Mouse (Mus musculus) left cerebral cortex, postnatal 36 days (tissue): ENCODE data around the gene Gm17617. TPM values are rescaled to one million over a fixed set of nuclear protein-coding genes. Genes with fewer than 3 reads are reported as not detected.
A peak's percentile ranks its signal among the peaks of the same experiment; 100 is the strongest.
"Not testable (repeated sequence)": the region's sequence is repeated elsewhere in the genome, so short reads cannot be mapped to it uniquely, and the experiment has no call there.

Experiments
- DNase-seq, 2 experiments: peaks; one replicate each; pipeline ENCODE4 v3.0.0; 2021 to 2022; ENCODE audit warnings: low spot score in 2 of 2, mixed read lengths in 1 of 2
- intact Hi-C: fragments of 180-260 bp; cut with DNase I; formaldehyde crosslinking; loops from one replicate; pipeline ENCODE4 v1.15.1; 2025
- total RNA-seq, 2 experiments: library from RNA; stranded (reverse); gene quantifications; 2 replicates each; pipeline ENCODE4 v1.2.3; 2021

The Gm17617 gene
- total RNA-seq, 2 experiments from 2014 or later: not detected

DNA sequence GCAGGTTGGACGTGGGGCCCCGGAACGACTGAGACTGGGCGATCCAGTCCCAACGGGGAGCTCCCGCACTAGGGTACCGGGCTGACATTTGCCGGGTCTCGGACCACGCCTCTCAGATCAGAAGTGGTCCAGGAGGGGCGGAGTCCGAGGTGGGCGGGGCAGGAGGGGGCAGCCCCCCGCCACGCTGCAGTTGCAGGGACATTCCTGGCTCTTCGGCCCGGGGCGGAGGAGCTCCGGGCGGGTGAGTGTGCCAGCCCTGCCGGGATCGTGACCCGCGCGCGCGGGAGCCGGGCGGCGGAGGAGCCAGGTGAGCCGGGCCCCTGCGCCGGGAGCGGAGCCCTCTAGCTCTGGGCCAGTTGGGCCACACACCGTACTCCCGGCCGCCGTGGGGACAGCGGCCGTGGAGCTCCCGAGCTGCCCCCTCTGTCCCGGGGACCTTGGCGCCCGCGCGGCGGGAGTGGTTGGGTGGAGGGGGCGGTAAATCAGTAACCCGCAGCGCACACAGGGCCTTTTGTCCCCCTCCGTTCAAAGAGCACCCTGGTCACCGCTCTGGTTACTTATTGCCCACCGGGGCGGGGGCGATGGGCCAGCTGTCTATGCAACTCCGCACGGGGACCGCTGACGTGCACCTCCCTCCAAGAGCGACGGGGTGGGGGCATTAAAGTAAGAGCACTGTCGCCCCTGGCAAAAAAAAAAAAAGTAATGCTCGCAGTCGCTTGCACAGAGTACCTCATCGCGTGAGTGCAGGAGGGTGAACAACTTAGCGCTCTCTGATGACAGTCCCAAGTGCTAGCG is 19.5 kb upstream of the Gm17617 start, which contains the start of gene Fgfr4:
Fgfr4 (plus strand) TSS at position 20 of the 795 bp plus-strand sequence.
- no peak for DNase-seq
- intact Hi-C loops: no loop called here

- DNase-seq: no peak
- intact Hi-C loops: no loop called here
These were observed 6.9 kb upstream of the Gm17617 start for GRCm38 (mm10) chr13:55140271-55140670.

GRCm38 (mm10) chr13:55135382-55135781 is 2.0 kb upstream of the Gm17617 start:
- intact Hi-C loops: no loop called here
- no peak for DNase-seq

GRCm38 (mm10) chr13:55124903-55125302 is 8.4 kb downstream of the Gm17617 start:
- DNase-seq: no peak
- intact Hi-C loops: no loop called here

DNA sequence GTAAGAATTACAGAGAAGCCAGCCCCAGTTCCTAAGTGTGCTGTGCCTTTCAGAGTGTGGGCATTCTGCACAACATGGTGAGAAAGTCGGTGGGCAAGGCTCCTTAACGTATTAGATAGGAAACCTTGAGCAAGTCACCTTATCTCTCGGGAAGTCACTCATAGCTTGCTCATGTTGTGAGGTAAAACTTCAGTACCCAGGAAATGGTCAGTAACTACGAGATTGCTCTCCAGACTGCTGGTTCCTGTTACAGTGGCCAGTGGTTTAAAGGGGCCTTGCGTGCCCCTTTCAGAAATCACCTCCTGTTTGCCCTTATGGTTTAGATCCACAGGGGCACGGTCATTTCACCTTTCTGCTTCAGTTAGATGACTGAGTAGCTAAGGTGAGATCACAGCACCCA is 19.0 kb downstream of the Gm17617 start:
- intact Hi-C loops: no loop called here

DNA sequence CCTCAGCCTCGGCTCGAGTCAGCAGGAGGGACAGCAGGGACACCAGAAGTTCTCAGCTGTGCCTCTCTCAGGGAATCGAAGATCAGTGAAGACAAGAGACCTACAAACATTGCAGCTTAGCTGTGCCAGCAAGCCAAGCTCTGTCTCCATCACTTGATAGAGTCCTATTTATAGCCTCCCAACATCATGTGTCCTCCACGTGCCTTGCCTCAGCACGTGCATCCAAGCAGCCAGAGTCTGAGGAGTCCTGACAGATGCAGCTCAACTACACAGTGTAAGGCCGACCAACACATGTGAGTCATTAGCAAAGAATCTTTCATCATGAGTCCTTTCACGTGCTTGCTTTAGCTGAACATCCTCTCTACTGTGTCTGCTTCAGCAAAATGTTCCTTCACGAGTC is 25.7 kb downstream of the Gm17617 start:
- intact Hi-C loops: loop anchor here (5.0 kb wide), 1 partner anchor 65 kb away; no protein-coding TSS in a partner anchor

More for the DNA sequence above, 19.0 kb downstream of the Gm17617 start:
- DNase-seq: no peak

GRCm38 (mm10) chr13:55107116-55107515 is 26.2 kb downstream of the Gm17617 start:
- intact Hi-C loops: loop anchor here (5.0 kb wide), 1 partner anchor 65 kb away; no protein-coding TSS in a partner anchor
- no peak for DNase-seq

More for the DNA sequence above, 25.7 kb downstream of the Gm17617 start:
- DNase-seq: peak in 1 of 2 experiments; percentile 43

DNA sequence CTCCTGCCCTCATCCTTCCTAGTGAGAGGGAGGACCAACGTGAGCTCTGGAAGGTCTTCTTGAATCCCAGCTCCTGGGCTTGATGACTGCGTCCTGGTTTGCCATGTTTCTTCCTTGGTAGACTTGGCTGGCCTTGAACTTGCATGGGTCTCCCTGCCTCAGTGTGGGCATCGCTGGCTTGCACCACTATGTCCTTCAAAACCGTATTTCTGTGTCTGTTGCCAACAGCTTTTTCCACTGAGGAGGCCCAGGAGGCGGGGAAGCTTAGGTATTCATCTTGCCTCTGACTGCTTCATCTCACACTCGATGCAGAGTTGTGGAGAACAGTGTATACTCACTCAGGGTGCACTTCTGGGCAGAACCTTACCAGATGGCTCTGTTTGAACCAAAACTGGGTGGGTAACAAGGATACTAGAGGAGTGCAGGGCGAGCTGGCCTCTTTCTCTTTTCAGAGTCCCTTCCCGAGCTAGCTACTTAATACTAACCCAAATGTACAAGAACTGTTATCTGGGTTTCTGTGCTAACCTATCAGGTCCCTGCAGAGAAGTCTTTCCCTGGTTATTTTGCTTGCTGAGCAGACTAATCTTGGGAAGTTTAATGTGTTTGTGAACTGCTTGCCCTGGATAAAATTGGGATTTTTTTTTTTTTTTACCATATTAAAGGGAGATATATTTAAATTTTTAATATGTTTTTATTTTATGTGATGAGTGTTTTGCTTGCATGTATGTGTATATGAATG is 27.2 kb downstream of the Gm17617 start:
- no peak for DNase-seq
- intact Hi-C loops: loop anchor here (5.0 kb wide), 1 partner anchor 66 kb away; no protein-coding TSS in a partner anchor

DNA sequence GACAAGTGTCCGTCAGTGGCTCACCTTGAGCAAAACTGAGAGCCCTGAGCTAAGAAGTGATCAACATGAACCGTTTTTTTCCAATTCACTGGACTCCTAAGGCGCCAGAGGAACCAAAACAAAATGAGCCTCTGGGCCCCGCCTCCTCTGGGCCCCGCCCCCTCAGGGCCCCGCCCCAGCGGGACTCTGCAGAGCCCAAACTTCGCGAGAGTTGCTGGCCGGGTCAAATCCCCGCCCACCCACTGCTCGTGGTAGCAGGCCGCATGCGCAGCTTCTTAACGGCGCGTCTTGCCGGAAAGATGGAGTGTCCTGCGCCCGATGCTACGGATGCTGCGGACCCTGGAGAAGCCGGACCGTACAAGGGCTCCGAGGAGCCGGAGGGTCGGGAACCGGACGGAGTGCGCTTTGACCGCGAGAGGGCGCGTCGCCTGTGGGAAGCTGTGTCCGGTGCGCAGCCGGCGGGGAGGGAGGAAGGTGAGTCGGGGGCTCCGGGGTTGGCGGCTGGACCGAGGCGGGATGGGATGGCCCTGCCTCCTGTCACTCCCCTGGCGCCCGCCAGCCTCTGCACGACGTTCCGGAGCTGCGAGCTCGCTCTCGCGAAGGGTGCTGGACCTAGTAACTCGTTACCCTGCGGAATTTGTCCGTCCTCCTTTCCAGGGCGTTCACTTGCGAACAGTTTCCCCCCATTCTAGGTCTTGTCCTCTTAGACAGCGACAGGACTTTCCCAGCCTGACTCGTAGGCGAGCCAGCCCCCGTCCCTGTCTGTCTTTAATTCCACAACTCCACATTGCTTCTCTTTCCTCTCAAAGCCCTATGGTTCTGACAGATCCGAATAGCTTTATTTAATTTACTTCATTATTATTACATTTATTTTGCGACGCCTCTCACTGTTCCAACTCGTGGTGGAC is 28.0 kb downstream of the Gm17617 start, which contains the start of gene Zfp346:
Zfp346 (plus strand) TSS at position 267 of the 908 bp plus-strand sequence.
- peak; percentile 95 to 96 for DNase-seq
- intact Hi-C loops: loop anchor here (5.0 kb wide), 1 partner anchor 67 kb away; no protein-coding TSS in a partner anchor

- intact Hi-C loops: no loop called here
- no peak for DNase-seq
These were observed 30.0 kb downstream of the Gm17617 start for GRCm38 (mm10) chr13:55103351-55103750.

DNA sequence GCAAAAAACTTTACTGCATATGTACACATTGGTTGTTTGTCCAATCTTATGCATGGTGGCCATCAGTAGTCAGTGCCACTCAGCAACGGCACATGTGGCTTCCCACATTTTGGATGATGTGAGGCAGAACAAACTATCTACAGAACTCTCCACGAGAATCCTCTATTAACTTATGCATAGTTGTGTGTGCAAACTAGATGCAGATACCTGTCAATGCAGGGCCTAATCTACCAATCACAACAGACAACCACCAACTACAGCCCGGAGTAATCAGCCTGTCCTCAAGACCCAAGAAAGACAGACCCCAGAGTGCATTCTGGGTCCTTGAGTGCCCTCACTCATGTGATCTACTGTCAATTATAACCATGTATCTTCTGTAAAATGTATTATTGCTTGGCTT is 31.0 kb downstream of the Gm17617 start:
- DNase-seq: no peak
- intact Hi-C loops: no loop called here

DNA sequence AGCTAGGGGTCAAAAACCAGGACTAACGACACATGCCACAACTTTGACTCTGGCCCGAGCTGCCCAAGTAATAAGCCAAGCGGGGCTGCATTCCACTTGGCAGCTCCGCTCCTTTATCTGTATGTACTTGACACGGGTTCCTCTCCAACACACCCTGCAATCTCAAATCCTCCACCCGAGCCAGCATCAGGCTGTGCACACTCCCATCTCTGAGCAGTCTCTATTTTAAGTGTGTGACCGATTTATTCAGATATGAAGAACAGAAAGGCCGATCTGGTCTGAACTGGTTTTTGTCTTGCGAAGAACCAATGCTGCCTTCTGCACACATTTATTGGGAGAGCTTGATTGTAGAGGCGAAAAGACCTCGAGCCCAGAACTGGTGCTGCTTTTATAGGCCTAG is 31.7 kb downstream of the Gm17617 start:
- DNase-seq: no peak
- intact Hi-C loops: no loop called here

DNA sequence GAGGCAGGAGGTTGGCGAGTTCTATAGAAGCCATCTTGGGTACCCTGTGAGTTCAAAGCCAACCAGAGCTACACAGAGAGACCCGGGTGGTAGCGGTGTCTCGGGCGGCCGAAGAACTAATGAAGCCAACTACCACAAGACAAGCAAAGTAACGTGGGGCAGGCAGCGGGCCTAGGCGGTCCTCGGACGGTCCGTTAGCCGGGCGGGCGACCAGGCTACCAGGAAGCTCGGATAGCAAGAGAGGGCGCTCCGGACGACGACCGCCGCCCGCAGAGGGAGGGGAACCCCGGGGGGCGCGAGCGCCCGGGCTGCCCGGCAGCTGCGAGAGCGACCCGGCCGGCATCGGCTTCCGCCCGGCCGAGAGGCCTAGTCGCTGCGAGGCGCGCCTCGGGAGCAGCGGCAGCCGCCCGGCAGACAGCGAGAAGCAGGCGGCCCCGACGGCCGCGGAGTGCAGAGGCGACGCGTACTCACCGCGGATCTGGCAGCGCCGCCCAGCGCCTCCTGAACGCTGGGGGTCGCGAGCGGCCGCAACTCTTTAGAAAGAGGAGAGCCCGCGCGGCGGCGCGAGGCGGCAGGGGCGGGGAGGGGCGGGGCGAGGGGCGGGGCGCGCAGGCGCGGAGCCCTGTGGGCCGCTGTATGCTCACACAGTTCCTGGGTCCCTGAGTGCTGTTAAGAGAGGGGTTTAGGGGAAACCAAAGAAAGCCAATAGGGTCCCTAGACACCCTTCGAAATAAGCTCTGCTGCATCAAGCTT is 33.4 kb downstream of the Gm17617 start, which contains the start of gene Uimc1:
Uimc1 (minus strand) TSS at position 575 of the 753 bp plus-strand sequence.
- DNase-seq: peak; percentile 79 to 82
- intact Hi-C loops: no loop called here

GRCm38 (mm10) chr13:55099066-55099725 is 34.2 kb downstream of the Gm17617 start:
- intact Hi-C loops: no loop called here
- peak in 1 of 2 experiments; percentile 14 for DNase-seq

DNA sequence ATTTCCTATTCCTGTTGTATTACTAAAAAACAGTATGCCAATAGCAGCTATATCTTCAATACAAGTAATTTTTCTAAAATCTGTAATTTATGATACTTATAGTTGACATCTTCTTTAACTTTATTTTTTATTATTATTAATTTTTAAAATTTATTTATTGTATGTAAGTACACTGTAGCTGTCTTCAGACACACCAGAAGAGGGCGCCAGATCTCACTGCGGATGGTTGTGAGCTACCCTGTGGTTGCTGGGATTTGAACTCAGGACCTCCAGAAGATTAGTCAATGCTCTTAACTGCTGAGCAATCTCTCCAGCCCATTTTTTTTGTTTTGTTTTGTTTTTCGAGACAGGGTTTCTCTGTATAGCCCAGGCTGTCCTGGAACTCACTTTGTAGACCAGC is 35.5 kb downstream of the Gm17617 start:
- intact Hi-C loops, DNase-seq: not testable (repeated sequence)

- intact Hi-C loops: no loop called here
- no peak for DNase-seq
These were observed 40.8 kb downstream of the Gm17617 start for GRCm38 (mm10) chr13:55092588-55092987.
